Mouse (Mus musculus) embryonic facial prominence, embryonic 10.5 days (tissue): ENCODE data around the gene Crtc1. TPM values are rescaled to one million over a fixed set of nuclear protein-coding genes. Genes with fewer than 3 reads are reported as not detected.

Source experiments
- DNase-seq: peaks from one replicate; pipeline ENCODE4 v3.0.0-alpha.2; 2017; ENCODE audit warnings: low spot score
- H3K27ac ChIP-seq: fragments of 300-500 bp; sonication (generic); replicated peaks from 2 replicates; pipeline ENCODE4 v1.5.1; 2016; ENCODE audit warnings: mild to moderate bottlenecking
- H3K27me3 ChIP-seq: fragments of 300-500 bp; sonication (generic); replicated peaks from 2 replicates; pipeline ENCODE4 v1.6.1; 2016; ENCODE audit warnings: low read depth, mild to moderate bottlenecking; ENCODE audit not compliant: poor library complexity, severe bottlenecking
- H3K36me3 ChIP-seq: fragments of 300-500 bp; sonication (generic); replicated peaks from 2 replicates; pipeline ENCODE4 v1.6.1; 2016; ENCODE audit warnings: mild to moderate bottlenecking, moderate library complexity
- H3K4me1 ChIP-seq: fragments of 300-500 bp; sonication (generic); 2 replicates; pipeline ENCODE4 v1.6.1; 2016
- H3K4me3 ChIP-seq: fragments of 300-500 bp; sonication (generic); 2 replicates; pipeline ENCODE4 v1.5.1; 2016; ENCODE audit warnings: mild to moderate bottlenecking, moderate library complexity
- H3K9me3 ChIP-seq: fragments of 300-500 bp; sonication (generic); 2 replicates; pipeline ENCODE4 v1.6.1; 2016; ENCODE audit warnings: mild to moderate bottlenecking
- WGBS: fragments of 180-500 bp; shearing (Covaris S2); methylation state at CpG from one replicate; pipeline ENCODE4 v1.1.7; 2016; 5-methylcytosine and 5-hydroxymethylcytosine counted together
- polyA plus RNA-seq: library from polyadenylated mRNA; unstranded; fragments of >200 nt; fragmentation: Nextera tagmentation; extraction: Ambion mirVana; gene quantifications from 2 replicates; pipeline ENCODE4 v1.2.1, GENCODE M21; 2016

The Crtc1 gene
- polyA plus RNA-seq, result 17.3 and 20.6 TPM in 2 replicates

GRCm38 (mm10) chr8:70439055-70439847, at the start of gene Crtc1:
TSS of gene Crtc1 (minus strand) at chr8:70439579.
- peaks cover 19% of the 10 kb centered on the region for H3K4me1 ChIP-seq
- no peaks in the 10 kb centered on the region for H3K27me3 ChIP-seq
- H3K27ac ChIP-seq, result peak within 1 kb of the TSS; percentile 91
- DNase-seq, result peak; percentile 99
- no peaks in the 10 kb centered on the region for H3K9me3 ChIP-seq
- WGBS, result under 1% methylated on average over 70 of the region's 70 CpGs
- peak within 1 kb of the TSS; percentile 80 for H3K4me3 ChIP-seq
- no peaks in the 10 kb centered on the region for H3K36me3 ChIP-seq

- DNase-seq, result peak; percentile 67
- Histone ChIP-seq H3K4me1 (peaks cover 85% of the 10 kb centered on the region), H3K4me3 (peak overlapping the region; percentile 73), H3K27ac (peak overlapping the region; percentile 87), H3K9me3 (no peaks in the 10 kb centered on the region), H3K27me3 (peaks cover 100% of the 10 kb centered on the region), H3K36me3 (peaks cover 8% of the 10 kb centered on the region; the same call in 1 of the 2 replicates)
- WGBS, result under 1% methylated on average over 14 of the region's 14 CpGs
These were observed 49.6 kb upstream of the Crtc1 start for GRCm38 (mm10) chr8:70488931-70489470.

DNA sequence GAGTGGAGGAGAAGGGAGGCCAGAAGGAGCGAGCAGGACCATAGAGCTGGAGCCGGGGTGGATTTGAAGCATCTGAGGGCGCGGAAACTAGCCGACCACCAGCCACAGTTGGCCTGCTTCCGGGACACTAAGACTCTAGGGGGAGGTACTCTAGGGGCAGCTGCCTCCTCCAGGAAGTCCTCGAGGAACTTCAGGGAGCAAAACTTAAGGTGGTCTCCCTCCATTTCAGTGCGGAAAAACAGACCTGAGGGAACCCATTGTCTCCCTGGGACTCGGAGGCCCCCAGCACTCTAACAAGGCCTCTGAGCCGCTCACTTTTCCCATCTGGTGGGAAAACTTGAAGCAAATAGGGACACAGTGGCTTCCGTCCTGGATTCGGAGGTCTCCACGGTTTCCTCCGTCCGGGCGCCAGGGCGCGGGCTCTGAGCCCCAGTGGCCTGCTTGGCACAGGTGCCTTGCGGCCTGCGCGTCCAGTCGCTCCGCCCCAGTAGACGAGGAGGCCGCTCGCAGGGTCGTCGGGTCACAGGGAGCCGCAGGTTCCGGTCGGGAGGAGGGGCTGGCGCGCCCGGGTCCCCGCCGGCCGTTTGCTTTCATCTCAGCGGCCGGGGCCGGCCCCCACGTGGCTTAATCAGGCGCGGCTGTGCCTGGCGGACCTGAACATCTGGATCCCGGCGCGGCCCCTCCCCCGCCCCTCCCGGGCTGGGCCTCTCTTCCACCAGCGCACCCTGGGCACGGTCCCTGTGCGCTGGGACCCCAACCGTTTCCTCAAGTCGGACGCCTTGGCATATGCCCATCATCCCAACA, 48.8 kb upstream of the Crtc1 start:
- no peaks in the 10 kb centered on the region for H3K9me3 ChIP-seq
- 2% methylated on average over 55 of the region's 55 CpGs for WGBS
- peaks cover 100% of the 10 kb centered on the region for H3K27me3 ChIP-seq
- H3K4me3 ChIP-seq, result peak overlapping the region; percentile 73
- peak overlapping the region; percentile 87 for H3K27ac ChIP-seq
- peaks cover 8% of the 10 kb centered on the region; the same call in 1 of the 2 replicates for H3K36me3 ChIP-seq
- DNase-seq, result peak; percentile 92
- H3K4me1 ChIP-seq, result peaks cover 77% of the 10 kb centered on the region

DNA sequence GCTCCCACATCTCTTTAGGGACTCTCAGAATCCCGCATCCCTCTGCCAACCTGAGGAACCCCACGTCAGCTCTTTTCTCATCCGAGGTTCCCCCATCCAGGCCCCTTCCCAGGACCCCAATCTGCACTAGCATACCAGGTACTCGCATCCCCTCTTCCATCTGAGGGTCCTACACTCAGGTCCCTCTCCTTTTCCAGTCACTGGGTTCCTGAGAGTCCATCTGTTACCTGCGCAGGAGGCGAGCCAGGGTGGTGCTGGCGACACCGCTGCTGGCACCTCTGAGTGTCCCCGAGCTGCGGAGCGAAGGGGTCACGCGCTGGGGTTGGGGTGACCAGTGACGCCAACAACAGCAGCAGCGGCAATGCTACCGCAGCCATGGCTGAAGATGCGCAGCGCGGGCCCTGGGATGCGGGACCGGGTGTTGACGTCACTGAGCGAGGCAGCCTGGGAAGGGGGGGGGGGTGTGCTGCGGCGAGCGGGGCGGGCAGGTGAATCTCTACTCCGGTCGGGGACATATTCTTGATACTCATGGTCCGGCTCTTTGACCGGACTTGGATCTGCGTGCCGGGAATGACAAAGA, 47.7 kb upstream of the Crtc1 start, which contains the start of gene Tmem59l:
TSS of gene Tmem59l (minus strand) at position 418 of the 580 bp plus-strand sequence.
- no peak for DNase-seq
- 3% methylated on average over 33 of the region's 33 CpGs for WGBS
- H3K9me3 ChIP-seq, result no peaks in the 10 kb centered on the region
- H3K27me3 ChIP-seq, result peaks cover 99% of the 10 kb centered on the region
- H3K4me3 ChIP-seq, result peak within 1 kb of the TSS; percentile 73
- peaks cover 65% of the 10 kb centered on the region for H3K4me1 ChIP-seq
- H3K36me3 ChIP-seq, result peaks cover 8% of the 10 kb centered on the region; the same call in 1 of the 2 replicates
- H3K27ac ChIP-seq, result peak within 1 kb of the TSS; percentile 87

DNA sequence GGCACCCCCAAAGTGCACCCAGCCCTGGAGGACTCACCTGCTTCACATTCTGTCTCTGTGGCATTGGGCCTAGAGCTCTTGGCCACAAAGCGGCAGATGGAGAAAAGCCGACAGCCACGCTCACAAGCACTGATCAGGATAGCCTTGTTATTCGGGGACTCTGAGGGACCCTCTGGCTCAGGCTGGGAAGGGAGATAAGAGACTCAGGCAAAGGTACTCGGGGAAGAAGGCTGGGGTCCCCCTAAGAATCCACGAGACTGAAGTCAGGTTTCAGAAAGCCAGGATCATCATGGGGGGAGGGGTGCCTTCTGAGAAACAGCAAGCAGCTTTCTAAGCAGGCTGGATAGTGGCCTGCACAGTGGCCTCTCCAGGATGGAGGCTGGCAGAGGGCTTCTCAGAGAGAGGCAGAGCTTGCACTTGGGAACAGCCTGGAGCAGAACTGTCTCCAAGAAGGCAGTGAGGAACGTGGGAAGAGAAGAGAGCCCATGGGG, 46.9 kb upstream of the Crtc1 start:
- H3K4me1 ChIP-seq, result peaks cover 57% of the 10 kb centered on the region
- H3K27me3 ChIP-seq, result peaks cover 99% of the 10 kb centered on the region
- no peak for DNase-seq
- peaks cover 8% of the 10 kb centered on the region; the same call in 1 of the 2 replicates for H3K36me3 ChIP-seq
- H3K27ac ChIP-seq, result peak overlapping the region; percentile 87
- 51% methylated on average over 7 of the region's 7 CpGs for WGBS
- H3K4me3 ChIP-seq, result peak overlapping the region; percentile 73
- H3K9me3 ChIP-seq, result no peaks in the 10 kb centered on the region

GRCm38 (mm10) chr8:70482943-70483342, 43.6 kb upstream of the Crtc1 start:
- no peaks in the 10 kb centered on the region for H3K9me3 ChIP-seq
- no peak for DNase-seq
- H3K4me1 ChIP-seq, result peaks cover 30% of the 10 kb centered on the region
- no peak overlapping the region for H3K4me3 ChIP-seq
- WGBS, result 62% methylated on average over 2 of the region's 2 CpGs
- peaks cover 8% of the 10 kb centered on the region; the same call in 1 of the 2 replicates for H3K36me3 ChIP-seq
- peaks cover 83% of the 10 kb centered on the region for H3K27me3 ChIP-seq
- no peak overlapping the region for H3K27ac ChIP-seq

DNA sequence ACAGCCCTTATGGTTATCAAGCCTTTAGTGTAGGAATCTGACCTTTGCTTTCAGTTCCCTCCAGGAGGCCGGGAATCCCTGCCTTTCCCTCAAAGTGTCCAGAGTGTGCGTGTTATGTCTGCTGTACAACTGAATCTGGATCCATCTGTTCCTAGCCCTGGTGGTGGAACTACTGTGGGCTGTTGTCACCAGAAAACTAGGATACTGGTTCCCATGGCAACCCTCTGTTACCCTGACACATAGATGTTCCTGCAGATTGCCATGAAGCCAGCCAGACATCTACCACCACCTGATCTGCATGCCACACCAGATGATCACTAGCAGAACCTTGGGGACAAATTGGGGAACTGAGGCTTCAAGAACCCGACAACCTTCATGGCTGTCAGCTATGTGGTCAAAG, 42.5 kb upstream of the Crtc1 start:
- peaks cover 8% of the 10 kb centered on the region; the same call in 1 of the 2 replicates for H3K36me3 ChIP-seq
- no peak overlapping the region for H3K27ac ChIP-seq
- no peaks in the 10 kb centered on the region for H3K9me3 ChIP-seq
- H3K27me3 ChIP-seq, result peaks cover 79% of the 10 kb centered on the region
- no peak for DNase-seq
- peaks cover 30% of the 10 kb centered on the region for H3K4me1 ChIP-seq
- 77% methylated on average over 3 of the region's 3 CpGs for WGBS
- no peak overlapping the region for H3K4me3 ChIP-seq

GRCm38 (mm10) chr8:70477269-70477982, 38.0 kb upstream of the Crtc1 start:
- Histone ChIP-seq H3K27ac (peak overlapping the region; percentile 94), H3K27me3 (peaks cover 35% of the 10 kb centered on the region), H3K36me3 (peaks cover 7% of the 10 kb centered on the region), H3K9me3 (no peaks in the 10 kb centered on the region), H3K4me1 (peaks cover 36% of the 10 kb centered on the region), H3K4me3 (peak overlapping the region; percentile 95)
- under 1% methylated on average over 21 of the region's 21 CpGs for WGBS
- DNase-seq, result peak; percentile 85

- Histone ChIP-seq H3K4me1 (peaks cover 36% of the 10 kb centered on the region), H3K27me3 (peaks cover 27% of the 10 kb centered on the region), H3K36me3 (peaks cover 7% of the 10 kb centered on the region), H3K27ac (peak within 1 kb of the TSS; percentile 94), H3K4me3 (peak within 1 kb of the TSS; percentile 95), H3K9me3 (no peaks in the 10 kb centered on the region)
- WGBS, result under 1% methylated on average over 53 of the region's 53 CpGs
- DNase-seq, result peak; percentile 97
These were observed 37.2 kb upstream of the Crtc1 start, which contains the start of gene Klhl26 for GRCm38 (mm10) chr8:70476333-70477268. TSS of gene Klhl26 (minus strand) at chr8:70476968.

GRCm38 (mm10) chr8:70471856-70472255, 32.5 kb upstream of the Crtc1 start:
- H3K27ac ChIP-seq, result no peak overlapping the region
- WGBS, result 94% methylated on average over 7 of the region's 7 CpGs
- no peak for DNase-seq

More at GRCm38 (mm10) chr8:70471856-70472255, 32.5 kb upstream of the Crtc1 start:
- H3K9me3 ChIP-seq, result no peaks in the 10 kb centered on the region
- H3K36me3 ChIP-seq, result peaks cover 23% of the 10 kb centered on the region
- H3K4me1 ChIP-seq, result peaks cover 45% of the 10 kb centered on the region
- H3K4me3 ChIP-seq, result no peak overlapping the region
- H3K27me3 ChIP-seq, result no peaks in the 10 kb centered on the region
